7 mouse cellular contexts compared by ENCODE assay signal in genomic region chr8:84810896-84811295, GRCm38 (mm10). TPM values are rescaled to one million over a fixed set of nuclear protein-coding genes. Genes with fewer than 3 reads are reported as not detected.
A peak's percentile ranks its signal among the peaks of the same experiment; 100 is the strongest.
DNase-seq lines count a peak whose midpoint lies in the region; ATAC-seq and TF ChIP-seq lines count a peak whose summit lies in the region.

No protein-coding gene starts in this region.

- H3K4me1 ChIP-seq in embryonic facial prominence, embryonic 13.5 days, result peaks cover 24% of the 10 kb centered on the region
- H3K4me1 ChIP-seq in heart, adult 2 months (ENCODE audit: control insufficient read depth, insufficient read depth, low read length), result peaks cover 3% of the 10 kb centered on the region
- no peaks in the 10 kb centered on the region; the same call in 1 of the 2 replicates for H3K4me1 ChIP-seq in kidney, adult 2 months (ENCODE audit: control insufficient read depth, insufficient read depth, low read length)
- H3K4me1 ChIP-seq in limb, embryonic 11.5 days (ENCODE audit: control insufficient read depth, insufficient read depth, low read length), result peaks cover 3% of the 10 kb centered on the region; the same call in 1 of the 2 replicates
- peaks cover 52% of the 10 kb centered on the region for H3K4me1 ChIP-seq in midbrain, embryonic 13.5 days (replicated peaks)
- no peaks in the 10 kb centered on the region; the same call in 1 of the 2 replicates for H3K4me1 ChIP-seq in small intestine, adult 2 months (ENCODE audit: control insufficient read depth, insufficient read depth, insufficient read length, low read length)

- H3K9ac ChIP-seq in embryonic facial prominence, embryonic 13.5 days, result 0 out of 2 replicates have a peak overlapping the region, but pooled peaks have one; percentile 49
- H3K9ac ChIP-seq in heart, adult 2 months (ENCODE audit: low read depth, low read length), result peak overlapping the region; percentile 36; the same call in 1 of the 2 replicates
- H3K9ac ChIP-seq in limb, embryonic 11.5 days (ENCODE audit: low read length), result 0 out of 2 replicates have a peak overlapping the region, but pooled peaks have one; percentile 19
- peak overlapping the region; percentile 28; the same call in 1 of the 2 replicates for H3K9ac ChIP-seq in midbrain, embryonic 13.5 days (replicated peaks)

- WGBS in embryonic facial prominence, embryonic 13.5 days, result under 1% methylated on average over 32 of the region's 32 CpGs
- WGBS in heart, adult 2 months, result 1% methylated on average over 32 of the region's 32 CpGs
- 1% methylated on average over 32 of the region's 32 CpGs for WGBS in kidney, adult 2 months
- WGBS in limb, embryonic 11.5 days, result under 1% methylated on average over 32 of the region's 32 CpGs
- under 1% methylated on average over 32 of the region's 32 CpGs for WGBS in midbrain, embryonic 13.5 days
- WGBS in small intestine, adult 2 months, result under 1% methylated on average over 32 of the region's 32 CpGs

- intact Hi-C loops in heart, adult 2 months (cut with DNase I), result loop anchor here (1.0 to 5.0 kb wide), 4 partner anchors 52 to 234 kb away; no protein-coding TSS in a partner anchor

- H3K9me3 ChIP-seq in embryonic facial prominence, embryonic 13.5 days, result 0 out of 2 replicates have a peak, but pooled peaks cover 2% of the 10 kb centered on the region
- H3K9me3 ChIP-seq in limb, embryonic 11.5 days (ENCODE audit: control insufficient read depth, low read length), result peaks cover 2% of the 10 kb centered on the region; the same call in 1 of the 2 replicates
- no peaks in the 10 kb centered on the region for H3K9me3 ChIP-seq in midbrain, embryonic 13.5 days

- peak overlapping the region; percentile 62 for H3K4me2 ChIP-seq in embryonic facial prominence, embryonic 13.5 days
- peak overlapping the region; percentile 48 for H3K4me2 ChIP-seq in limb, embryonic 11.5 days (ENCODE audit: low read depth, severe bottlenecking)
- H3K4me2 ChIP-seq in midbrain, embryonic 13.5 days (replicated peaks), result peak overlapping the region; percentile 55

- TF ChIP-seq EP300 in heart, adult 2 months (IDR thresholded peaks at IDR 0.05; ENCODE audit: insufficient read depth, low read depth, low read length), result no peak

- DNase-seq in adrenal gland, postnatal 4 days (ENCODE audit: low spot score in 2 of 2), result peak; percentile 92 to 97
- peak; percentile 90 to 96 for DNase-seq in heart, adult 2 months
- peak; percentile 93 for DNase-seq in kidney, adult 2 months
- DNase-seq in limb, embryonic 11.5 days (ENCODE audit: low spot score), result peak; percentile 97

- no peaks in the 10 kb centered on the region for H3K79me2 ChIP-seq in heart, adult 2 months (replicated peaks; ENCODE audit: control insufficient read depth, insufficient read depth, low read length)

- 0 out of 2 replicates have a peak overlapping the region, but pooled peaks have one; percentile 22 for H3K27ac ChIP-seq in embryonic facial prominence, embryonic 13.5 days
- peak overlapping the region; percentile 17; the same call in 1 of the 2 replicates for H3K27ac ChIP-seq in heart, adult 2 months
- no peak overlapping the region for H3K27ac ChIP-seq in kidney, adult 2 months (ENCODE audit: insufficient read depth, low read depth, low read length)
- H3K27ac ChIP-seq in limb, embryonic 11.5 days (replicated peaks; ENCODE audit: low read depth, low read length), result no peak overlapping the region
- H3K27ac ChIP-seq in midbrain, embryonic 13.5 days, result peak overlapping the region; percentile 58; the same call in 1 of the 2 replicates
- no peak overlapping the region for H3K27ac ChIP-seq in small intestine, adult 2 months (ENCODE audit: insufficient read depth, low read depth, low read length)

- H3K4me3 ChIP-seq in embryonic facial prominence, embryonic 13.5 days, result peak overlapping the region; percentile 36
- peak overlapping the region; percentile 38; the same call in 1 of the 2 replicates for H3K4me3 ChIP-seq in heart, adult 2 months
- H3K4me3 ChIP-seq in kidney, adult 2 months (ENCODE audit: insufficient read depth, low read depth, low read length), result peak overlapping the region; percentile 3; the same call in 1 of the 2 replicates
- H3K4me3 ChIP-seq in limb, embryonic 11.5 days (ENCODE audit: low read depth, low read length), result peak overlapping the region; percentile 22
- H3K4me3 ChIP-seq in midbrain, embryonic 13.5 days (replicated peaks), result peak overlapping the region; percentile 32
- H3K4me3 ChIP-seq in small intestine, adult 2 months (ENCODE audit: low read depth, low read length), result peak overlapping the region; percentile 39

- no peak for TF ChIP-seq POLR2A in heart, adult 2 months (IDR thresholded peaks at IDR 0.05; ENCODE audit: insufficient read depth, low read depth, low read length)
- no peak for TF ChIP-seq POLR2A in kidney, adult 2 months (IDR thresholded peaks at IDR 0.05; ENCODE audit: low read depth, low read length)
- no peak for TF ChIP-seq POLR2A in small intestine, adult 2 months (IDR thresholded peaks at IDR 0.05; ENCODE audit: low read depth, low read length)

- peaks cover 63% of the 10 kb centered on the region for H3K27me3 ChIP-seq in embryonic facial prominence, embryonic 13.5 days
- no peaks in the 10 kb centered on the region for H3K27me3 ChIP-seq in heart, adult 2 months (ENCODE audit: control insufficient read depth, insufficient read depth, low read length)
- H3K27me3 ChIP-seq in kidney, adult 2 months (replicated peaks; ENCODE audit: control insufficient read depth, insufficient read depth, low read length), result no peaks in the 10 kb centered on the region
- peaks cover 31% of the 10 kb centered on the region for H3K27me3 ChIP-seq in limb, embryonic 11.5 days (ENCODE audit: control insufficient read depth, insufficient read depth, low read length)
- H3K27me3 ChIP-seq in midbrain, embryonic 13.5 days, result peaks cover 62% of the 10 kb centered on the region
- H3K27me3 ChIP-seq in small intestine, adult 2 months (ENCODE audit: control insufficient read depth, insufficient read depth, low read length), result peaks cover 5% of the 10 kb centered on the region; the same call in 1 of the 2 replicates

- H3K36me3 ChIP-seq in embryonic facial prominence, embryonic 13.5 days, result no peaks in the 10 kb centered on the region
- no peaks in the 10 kb centered on the region for H3K36me3 ChIP-seq in heart, adult 2 months (ENCODE audit: control insufficient read depth, insufficient read depth, low read length)
- no peaks in the 10 kb centered on the region for H3K36me3 ChIP-seq in kidney, adult 2 months (ENCODE audit: control insufficient read depth, insufficient read depth, low read length)
- H3K36me3 ChIP-seq in limb, embryonic 11.5 days (ENCODE audit: control insufficient read depth, insufficient read depth, low read length), result no peaks in the 10 kb centered on the region
- H3K36me3 ChIP-seq in midbrain, embryonic 13.5 days, result no peaks in the 10 kb centered on the region
- H3K36me3 ChIP-seq in small intestine, adult 2 months (ENCODE audit: control insufficient read depth, insufficient read depth, low read length), result no peaks in the 10 kb centered on the region

- peak; percentile 85 for TF ChIP-seq CTCF in heart, adult 2 months (IDR thresholded peaks at IDR 0.05)
- TF ChIP-seq CTCF in kidney, adult 2 months (conservative IDR thresholded peaks at IDR 0.05; ENCODE audit: insufficient read depth, insufficient read length, low read depth, low read length), result peak; percentile 65
- TF ChIP-seq CTCF in small intestine, adult 2 months (IDR thresholded peaks at IDR 0.05; ENCODE audit: extremely low read depth, insufficient read length, insufficient replicate concordance, low read depth, low read length), result peak; percentile 70; the same call in 1 of the 2 replicates

- peak; percentile 79 for ATAC-seq in embryonic facial prominence, embryonic 13.5 days (ENCODE audit: insufficient number of reproducible peaks, insufficient read depth, low FRiP score, low TSS enrichment, low read depth)
- peak; percentile 75 for ATAC-seq in limb, embryonic 11.5 days (ENCODE audit: insufficient number of reproducible peaks, low FRiP score, low TSS enrichment, low read depth)
- ATAC-seq in midbrain, embryonic 13.5 days, result peak; percentile 87

RNA-seq across cellular contexts. Expression of gene Nfix, which starts 10.8 kb away (rescaled TPM):
- total RNA-seq in adrenal gland, postnatal 4 days (2021), result 100 to 1,000 TPM; 134 to 137 TPM
- 37.0 and 42.9 TPM in 2 replicates for polyA plus RNA-seq in embryonic facial prominence, embryonic 13.5 days (2015; fragmentation: Nextera tagmentation; extraction: Ambion mirVana)
- 100 to 1,000 TPM; 274 to 297 TPM for total RNA-seq in heart, adult 2 months (2021)
- polyA plus RNA-seq in heart, adult 2 months (2012; rRNA removed), result 49.0 and 68.7 TPM in 2 replicates
- 17.7 and 22.1 TPM in 2 replicates for polyA plus RNA-seq in kidney, adult 2 months (2012; rRNA removed)
- polyA plus RNA-seq in limb, embryonic 11.5 days (2014; fragmentation: Nextera tagmentation; extraction: Ambion mirVana), result 4.6 TPM in 2 replicates
- 22.4 and 28.4 TPM in 2 replicates for polyA plus RNA-seq in midbrain, embryonic 13.5 days (2015; fragmentation: Nextera tagmentation; extraction: Ambion mirVana)
- 22.3 and 26.1 TPM in 2 replicates for polyA plus RNA-seq in small intestine, adult 2 months (2012; rRNA removed)

RNA-seq across cellular contexts. Expression of gene Dand5, which starts 11.7 kb away (rescaled TPM):
- 1 to 10 TPM; 5.7 to 6.7 TPM for total RNA-seq in adrenal gland, postnatal 4 days (2021)
- polyA plus RNA-seq in embryonic facial prominence, embryonic 13.5 days (2015; fragmentation: Nextera tagmentation; extraction: Ambion mirVana), result 7.0 TPM in 2 replicates
- total RNA-seq in heart, adult 2 months (2021), result 10 to 100 TPM; 11.2 to 12.3 TPM
- polyA plus RNA-seq in heart, adult 2 months (2012; rRNA removed), result 6.1 and 7.6 TPM in 2 replicates
- 4.4 and 4.5 TPM in 2 replicates for polyA plus RNA-seq in kidney, adult 2 months (2012; rRNA removed)
- 3.6 and 3.9 TPM in 2 replicates for polyA plus RNA-seq in limb, embryonic 11.5 days (2014; fragmentation: Nextera tagmentation; extraction: Ambion mirVana)
- 8.8 and 8.9 TPM in 2 replicates for polyA plus RNA-seq in midbrain, embryonic 13.5 days (2015; fragmentation: Nextera tagmentation; extraction: Ambion mirVana)
- polyA plus RNA-seq in small intestine, adult 2 months (2012; rRNA removed), result 0.98 and 2.1 TPM in 2 replicates

RNA-seq across cellular contexts. Expression of gene Gadd45gip1, which starts 20.4 kb away (rescaled TPM):
- total RNA-seq in adrenal gland, postnatal 4 days (2021), result 10 to 100 TPM; 46.9 to 48.0 TPM
- 45.6 and 48.2 TPM in 2 replicates for polyA plus RNA-seq in embryonic facial prominence, embryonic 13.5 days (2015; fragmentation: Nextera tagmentation; extraction: Ambion mirVana)
- 10 to 100 TPM; 27.4 to 29.7 TPM for total RNA-seq in heart, adult 2 months (2021)
- polyA plus RNA-seq in heart, adult 2 months (2012; rRNA removed), result 13.4 and 21.2 TPM in 2 replicates
- 24.2 and 41.0 TPM in 2 replicates for polyA plus RNA-seq in kidney, adult 2 months (2012; rRNA removed)
- polyA plus RNA-seq in limb, embryonic 11.5 days (2014; fragmentation: Nextera tagmentation; extraction: Ambion mirVana), result 45.0 and 46.7 TPM in 2 replicates
- polyA plus RNA-seq in midbrain, embryonic 13.5 days (2015; fragmentation: Nextera tagmentation; extraction: Ambion mirVana), result 34.5 and 36.3 TPM in 2 replicates
- polyA plus RNA-seq in small intestine, adult 2 months (2012; rRNA removed), result 50.5 and 64.1 TPM in 2 replicates

RNA-seq across cellular contexts. Expression of gene Rad23a, which starts 29.6 kb away (rescaled TPM):
- total RNA-seq in adrenal gland, postnatal 4 days (2021), result 10 to 100 TPM; 86.4 to 93.8 TPM
- polyA plus RNA-seq in embryonic facial prominence, embryonic 13.5 days (2015; fragmentation: Nextera tagmentation; extraction: Ambion mirVana), result 97.1 and 100 TPM in 2 replicates
- 10 to 100 TPM; 85.1 to 87.6 TPM for total RNA-seq in heart, adult 2 months (2021)
- 77.3 and 101 TPM in 2 replicates for polyA plus RNA-seq in heart, adult 2 months (2012; rRNA removed)
- polyA plus RNA-seq in kidney, adult 2 months (2012; rRNA removed), result 73.0 TPM in 2 replicates
- polyA plus RNA-seq in limb, embryonic 11.5 days (2014; fragmentation: Nextera tagmentation; extraction: Ambion mirVana), result 93.1 and 93.4 TPM in 2 replicates
- 84.8 and 88.8 TPM in 2 replicates for polyA plus RNA-seq in midbrain, embryonic 13.5 days (2015; fragmentation: Nextera tagmentation; extraction: Ambion mirVana)
- 26.4 and 47.5 TPM in 2 replicates for polyA plus RNA-seq in small intestine, adult 2 months (2012; rRNA removed)

RNA-seq across cellular contexts. Expression of gene Calr, which starts 35.8 kb away (rescaled TPM):
- total RNA-seq in adrenal gland, postnatal 4 days (2021), result 100 to 1,000 TPM; 480 to 531 TPM
- 959 and 1,012 TPM in 2 replicates for polyA plus RNA-seq in embryonic facial prominence, embryonic 13.5 days (2015; fragmentation: Nextera tagmentation; extraction: Ambion mirVana)
- total RNA-seq in heart, adult 2 months (2021), result 100 to 1,000 TPM; 352 to 416 TPM
- 154 and 269 TPM in 2 replicates for polyA plus RNA-seq in heart, adult 2 months (2012; rRNA removed)
- 316 and 337 TPM in 2 replicates for polyA plus RNA-seq in kidney, adult 2 months (2012; rRNA removed)
- polyA plus RNA-seq in limb, embryonic 11.5 days (2014; fragmentation: Nextera tagmentation; extraction: Ambion mirVana), result 854 and 918 TPM in 2 replicates
- 599 and 642 TPM in 2 replicates for polyA plus RNA-seq in midbrain, embryonic 13.5 days (2015; fragmentation: Nextera tagmentation; extraction: Ambion mirVana)
- 82.6 and 120 TPM in 2 replicates for polyA plus RNA-seq in small intestine, adult 2 months (2012; rRNA removed)

Comparison
In these comparisons a context has a peak if more than half of its experiments do, and no peak if none do; other contexts are left out.
1. H3K27ac ChIP-seq: peak in embryonic facial prominence, embryonic 13.5 days (single experiment), heart, adult 2 months (single experiment) and midbrain, embryonic 13.5 days (single experiment); none in kidney, adult 2 months (single experiment), limb, embryonic 11.5 days (single experiment) and small intestine, adult 2 months (single experiment).
2. Peak in every context shown above with its lines, with median percentiles within 50 percentile points of each other: DNase-seq, ATAC-seq, H3K4me2 ChIP-seq, H3K4me3 ChIP-seq, H3K9ac ChIP-seq and CTCF ChIP-seq.